Mouse (Mus musculus): ENCODE data around the gene Dph2.

Dph2 gene

GRCm38 (mm10) chr4:117891738-117892161 is at the start of gene Dph2:
Gene Dph2, minus strand, starts transcription at chr4:117892032.
- DNase-seq (ENCODE audit: low read depth, low spot score), result peak; percentile 92

- DNase-seq (ENCODE audit: low read depth, low spot score), result no peak
Measured at GRCm38 (mm10) chr4:117936964-117937363, 45.1 kb upstream of the Dph2 start.

GRCm38 (mm10) chr4:117934081-117934480 is 42.2 kb upstream of the Dph2 start:
- no peak for DNase-seq (ENCODE audit: low read depth, low spot score)

- DNase-seq (ENCODE audit: low read depth, low spot score), result no peak
Measured at GRCm38 (mm10) chr4:117933248-117933647, 41.4 kb upstream of the Dph2 start.

GRCm38 (mm10) chr4:117929391-117929881 is 37.6 kb upstream of the Dph2 start, which contains the start of gene Artn:
Gene Artn, minus strand, starts transcription at chr4:117929763.
- DNase-seq (ENCODE audit: low read depth, low spot score), result no peak

- DNase-seq (ENCODE audit: low read depth, low spot score), result peak; percentile 61
Measured at GRCm38 (mm10) chr4:117928699-117929241, 36.9 kb upstream of the Dph2 start.

GRCm38 (mm10) chr4:117928234-117928633 is 36.4 kb upstream of the Dph2 start:
- DNase-seq (ENCODE audit: low read depth, low spot score), result peak; percentile 85

- DNase-seq (ENCODE audit: low read depth, low spot score), result peak; percentile 66
Measured at GRCm38 (mm10) chr4:117926545-117927482, 35.0 kb upstream of the Dph2 start.

- no peak for DNase-seq (ENCODE audit: low read depth, low spot score)
Measured at GRCm38 (mm10) chr4:117924916-117925315, 33.1 kb upstream of the Dph2 start.

- DNase-seq (ENCODE audit: low read depth, low spot score), result no peak
Measured at GRCm38 (mm10) chr4:117923450-117923849, 31.6 kb upstream of the Dph2 start.

GRCm38 (mm10) chr4:117921358-117921757 is 29.5 kb upstream of the Dph2 start:
- DNase-seq (ENCODE audit: low read depth, low spot score), result no peak

- DNase-seq (ENCODE audit: low read depth, low spot score), result no peak
Measured at GRCm38 (mm10) chr4:117918762-117919161, 26.9 kb upstream of the Dph2 start.

GRCm38 (mm10) chr4:117918261-117918660 is 26.4 kb upstream of the Dph2 start:
- DNase-seq (ENCODE audit: low read depth, low spot score), result no peak

GRCm38 (mm10) chr4:117917847-117918246 is 26.0 kb upstream of the Dph2 start:
- no peak for DNase-seq (ENCODE audit: low read depth, low spot score)

GRCm38 (mm10) chr4:117917402-117917801 is 25.6 kb upstream of the Dph2 start:
- no peak for DNase-seq (ENCODE audit: low read depth, low spot score)

GRCm38 (mm10) chr4:117916386-117916785 is 24.6 kb upstream of the Dph2 start:
- no peak for DNase-seq (ENCODE audit: low read depth, low spot score)

- DNase-seq (ENCODE audit: low read depth, low spot score), result no peak
Measured at GRCm38 (mm10) chr4:117915489-117916105, 23.8 kb upstream of the Dph2 start.

GRCm38 (mm10) chr4:117914591-117915442 is 23.0 kb upstream of the Dph2 start, which contains the start of gene Ipo13:
Gene Ipo13, minus strand, starts transcription at chr4:117914999.
- DNase-seq (ENCODE audit: low read depth, low spot score), result peak; percentile 95

GRCm38 (mm10) chr4:117914031-117914430 is 22.2 kb upstream of the Dph2 start:
- DNase-seq (ENCODE audit: low read depth, low spot score), result no peak

GRCm38 (mm10) chr4:117913421-117913820 is 21.6 kb upstream of the Dph2 start:
- no peak for DNase-seq (ENCODE audit: low read depth, low spot score)

- DNase-seq (ENCODE audit: low read depth, low spot score), result no peak
Measured at GRCm38 (mm10) chr4:117912685-117913273, 20.9 kb upstream of the Dph2 start.
